Mouse (Mus musculus) lung, postnatal 0 days (tissue): ENCODE measurements around the gene Cyp26a1. TPM values are rescaled to one million over a fixed set of nuclear protein-coding genes. Genes with fewer than 3 reads are reported as not detected.
A peak's percentile ranks its signal among the peaks of the same experiment; 100 is the strongest.

Experiments used
- ATAC-seq: fragments of 200-750 bp; cut with Nextera tagmentation; 2 replicates; pipeline ENCODE4 v1.8.0; 2017; ENCODE audit warnings: moderate library complexity
- DNase-seq: peaks from one replicate; pipeline ENCODE4 v3.0.0-alpha.2; 2016; ENCODE audit warnings: low spot score
- H3K27ac ChIP-seq: fragments of 300-500 bp; sonication (generic); 2 replicates; pipeline ENCODE4 v1.5.1; 2014; ENCODE audit warnings: antibody characterized with exemption, mild to moderate bottlenecking, low read length, mixed read lengths
- H3K27me3 ChIP-seq: fragments of 300-500 bp; sonication (generic); replicated peaks from 2 replicates; pipeline ENCODE4 v1.6.1; 2014; ENCODE audit warnings: low read length, mixed read lengths; ENCODE audit not compliant: insufficient read depth
- H3K36me3 ChIP-seq: fragments of 300-500 bp; sonication (generic); 2 replicates; pipeline ENCODE4 v1.6.1; 2014; ENCODE audit warnings: low read length, mixed read lengths; ENCODE audit not compliant: insufficient read depth
- H3K4me1 ChIP-seq: fragments of 300-500 bp; sonication (generic); 2 replicates; pipeline ENCODE4 v1.6.1; 2014; ENCODE audit warnings: antibody characterized with exemption, low read depth, low read length, mixed read lengths; ENCODE audit not compliant: insufficient read depth
- H3K4me2 ChIP-seq: fragments of 300-500 bp; sonication (generic); replicated peaks from 2 replicates; pipeline ENCODE4 v1.6.1; 2014; ENCODE audit warnings: low read depth, mild to moderate bottlenecking, low read length, moderate library complexity, mixed read lengths
- H3K4me3 ChIP-seq: fragments of 300-500 bp; sonication (generic); 2 replicates; pipeline ENCODE4 v1.5.1; 2014; ENCODE audit warnings: low read depth, low read length
- H3K9ac ChIP-seq: fragments of 300-500 bp; sonication (generic); replicated peaks from 2 replicates; pipeline ENCODE4 v1.6.1; 2014; ENCODE audit warnings: low read depth, mild to moderate bottlenecking
- H3K9me3 ChIP-seq: fragments of 300-500 bp; sonication (generic); 2 replicates; pipeline ENCODE4 v1.6.1; 2016; ENCODE audit warnings: low read length, mixed read lengths
- CTCF ChIP-seq: IDR thresholded peaks from 2 replicates; pipeline ENCODE4 v1.5.1; 2016; ENCODE audit warnings: antibody characterized with exemption, mild to moderate bottlenecking
- EP300 ChIP-seq: IDR thresholded peaks from 2 replicates; pipeline ENCODE4 v1.6.1; 2016; ENCODE audit warnings: antibody characterized with exemption, mild to moderate bottlenecking, control low read depth
- WGBS: fragments of 180-500 bp; shearing (Covaris S2); extraction: QIAGEN DNeasy Blood & Tissue Kit; methylation state at CpG from one replicate; pipeline ENCODE4 v1.1.7; 2014; 5-methylcytosine and 5-hydroxymethylcytosine counted together
- polyA plus RNA-seq: library from polyadenylated mRNA; unstranded; fragments of >200 nt; fragmentation: Nextera tagmentation; extraction: Ambion mirVana; gene quantifications from 2 replicates; pipeline ENCODE4 v1.2.1, GENCODE M21; 2015

Cyp26a1 gene
- polyA plus RNA-seq, 1 experiment from 2014 or later = 0.14 TPM

DNA sequence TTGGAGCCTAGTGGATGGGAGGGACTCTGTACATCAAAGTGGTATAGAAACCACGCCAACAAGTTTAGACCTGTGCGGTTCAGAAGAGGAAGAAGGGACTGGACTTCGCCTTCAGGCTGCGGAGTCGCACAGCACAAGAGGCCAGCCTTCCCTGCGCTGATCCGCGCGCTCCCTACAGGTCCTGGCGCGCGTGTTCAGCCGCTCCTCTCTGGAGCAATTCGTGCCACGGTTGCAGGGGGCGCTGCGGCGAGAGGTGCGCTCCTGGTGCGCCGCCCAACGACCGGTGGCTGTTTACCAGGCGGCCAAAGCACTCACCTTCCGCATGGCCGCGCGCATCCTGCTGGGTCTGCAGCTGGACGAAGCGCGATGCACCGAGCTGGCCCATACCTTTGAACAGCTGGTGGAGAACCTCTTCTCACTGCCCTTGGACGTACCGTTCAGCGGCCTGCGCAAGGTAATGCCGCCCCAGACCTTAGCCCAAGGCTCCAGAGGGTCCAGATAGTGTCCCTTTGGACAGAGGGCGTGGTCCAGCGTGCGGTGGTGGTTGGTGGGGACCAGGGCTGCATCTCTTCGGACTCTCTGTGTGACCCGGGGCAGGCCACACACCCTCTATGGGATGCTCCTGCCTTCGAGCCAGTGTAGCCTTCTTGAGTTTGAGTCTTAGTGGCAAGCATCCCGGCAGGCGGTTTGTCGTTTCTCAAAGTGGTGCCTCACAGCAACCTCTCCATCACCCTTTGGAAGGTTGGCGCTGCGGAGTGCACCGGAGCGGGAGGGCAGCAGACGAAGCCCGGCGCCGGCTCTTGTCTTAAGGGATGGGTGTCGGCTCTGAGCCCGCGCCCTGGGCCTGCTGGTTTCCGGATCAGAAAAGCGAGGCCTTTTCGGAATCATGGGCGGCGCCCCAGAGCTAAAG lies 10.4 kb upstream of the Cyp26a1 start:
- ATAC-seq (no peak), DNase-seq (peak; percentile 19)
- H3K27ac ChIP-seq = no peak overlapping the region
- peaks cover 77% of the 10 kb centered on the region for H3K27me3 ChIP-seq
- no peak overlapping the region for H3K9ac ChIP-seq
- H3K4me2 ChIP-seq = no peak overlapping the region
- 9% methylated on average over 62 of the region's 62 CpGs for WGBS
- TF ChIP-seq CTCF = peak; percentile 59
- TF ChIP-seq EP300 = no peak
- H3K4me1 ChIP-seq = no peaks in the 10 kb centered on the region
- no peaks in the 10 kb centered on the region for H3K9me3 ChIP-seq
- H3K4me3 ChIP-seq = no peak overlapping the region
- H3K36me3 ChIP-seq = no peaks in the 10 kb centered on the region

DNA sequence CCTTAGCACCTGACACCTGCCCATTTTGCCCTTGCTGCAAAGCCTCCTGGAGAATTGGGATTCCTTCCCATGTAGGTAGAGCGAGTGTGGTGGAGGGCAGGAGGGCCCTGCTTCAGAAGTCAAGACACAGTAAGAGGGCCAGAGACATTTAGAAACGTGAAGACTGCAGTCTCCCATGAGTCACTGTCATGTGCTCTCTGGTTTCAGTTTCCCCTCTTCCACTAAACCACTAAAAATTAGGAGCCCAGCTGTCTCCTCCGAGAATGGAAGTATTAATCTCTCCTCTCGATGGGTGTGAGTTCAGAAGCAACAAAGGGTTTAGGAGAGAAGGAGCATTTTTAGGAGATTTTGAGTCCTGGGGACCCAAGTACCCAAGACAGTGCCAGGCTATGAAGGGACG lies 8.1 kb upstream of the Cyp26a1 start:
- TF ChIP-seq EP300 (no peak), CTCF (no peak)
- Histone ChIP-seq H3K4me2 (no peak overlapping the region), H3K36me3 (no peaks in the 10 kb centered on the region), H3K9me3 (no peaks in the 10 kb centered on the region), H3K4me3 (no peak overlapping the region), H3K9ac (no peak overlapping the region), H3K4me1 (0 out of 2 replicates have a peak, but pooled peaks cover 5% of the 10 kb centered on the region), H3K27ac (no peak overlapping the region), H3K27me3 (peaks cover 94% of the 10 kb centered on the region)
- DNase-seq (no peak), ATAC-seq (no peak)
- 49% methylated on average over 5 of the region's 5 CpGs for WGBS

- H3K36me3 ChIP-seq = no peaks in the 10 kb centered on the region
- no peak overlapping the region for H3K27ac ChIP-seq
- DNase-seq (peak; percentile 30), ATAC-seq (peak; percentile 28; the same call in 1 of the 2 replicates)
- H3K4me2 ChIP-seq = no peak overlapping the region
- H3K9ac ChIP-seq = no peak overlapping the region
- 0 out of 2 replicates have a peak, but pooled peaks cover 5% of the 10 kb centered on the region for H3K4me1 ChIP-seq
- no peaks in the 10 kb centered on the region for H3K9me3 ChIP-seq
- H3K27me3 ChIP-seq = peaks cover 91% of the 10 kb centered on the region
- TF ChIP-seq EP300 (no peak), CTCF (peak; percentile 61)
- WGBS = 7% methylated on average over 29 of the region's 29 CpGs
- no peak overlapping the region for H3K4me3 ChIP-seq
These were observed 6.9 kb upstream of the Cyp26a1 start for GRCm38 (mm10) chr19:37690716-37691115.

DNA sequence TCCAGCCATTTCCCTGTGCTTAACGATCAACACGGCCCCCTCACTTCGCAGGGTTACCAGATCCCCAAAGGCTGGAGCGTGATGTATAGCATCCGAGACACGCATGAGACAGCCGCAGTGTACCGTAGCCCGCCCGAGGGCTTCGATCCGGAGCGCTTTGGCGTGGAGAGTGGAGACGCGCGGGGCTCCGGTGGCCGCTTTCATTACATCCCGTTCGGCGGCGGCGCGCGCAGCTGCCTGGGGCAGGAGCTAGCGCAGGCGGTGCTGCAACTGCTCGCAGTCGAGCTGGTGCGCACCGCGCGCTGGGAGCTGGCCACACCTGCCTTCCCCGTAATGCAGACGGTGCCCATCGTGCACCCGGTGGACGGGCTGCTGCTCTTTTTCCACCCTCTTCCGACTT lies 4.7 kb upstream of the Cyp26a1 start:
- no peak overlapping the region for H3K27ac ChIP-seq
- 0 out of 2 replicates have a peak, but pooled peaks cover 5% of the 10 kb centered on the region for H3K4me1 ChIP-seq
- 1% methylated on average over 39 of the region's 40 CpGs for WGBS
- H3K9ac ChIP-seq = no peak overlapping the region
- no peaks in the 10 kb centered on the region for H3K36me3 ChIP-seq
- no peaks in the 10 kb centered on the region for H3K9me3 ChIP-seq
- H3K27me3 ChIP-seq = peaks cover 90% of the 10 kb centered on the region
- H3K4me2 ChIP-seq = peak overlapping the region; percentile 42
- ATAC-seq (no peak), DNase-seq (peak; percentile 27)
- no peak for TF ChIP-seq EP300
- H3K4me3 ChIP-seq = peak overlapping the region; percentile 27

DNA sequence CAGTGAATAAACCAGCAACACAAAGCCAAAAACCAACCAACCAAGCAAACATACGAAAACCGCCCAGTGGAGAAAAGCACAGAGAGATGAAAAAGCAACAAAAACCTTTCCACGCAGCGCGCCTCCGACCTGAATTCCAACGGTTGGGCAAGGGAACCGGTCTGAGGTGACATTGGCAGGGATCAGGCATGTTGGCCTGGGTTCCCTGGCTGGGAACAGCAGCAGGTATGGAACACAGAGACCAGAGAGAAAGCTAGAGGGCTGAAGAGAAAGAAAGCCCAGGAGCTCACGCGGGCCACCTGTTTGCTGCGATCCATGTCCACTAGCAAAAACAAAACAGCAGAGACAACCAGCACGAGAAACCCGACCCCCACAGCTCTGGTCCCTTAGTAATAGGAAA lies 2.5 kb upstream of the Cyp26a1 start:
- WGBS = 43% methylated on average over 13 of the region's 13 CpGs
- H3K4me1 ChIP-seq = peaks cover 5% of the 10 kb centered on the region; the same call in 1 of the 2 replicates
- no peak overlapping the region for H3K27ac ChIP-seq
- no peak overlapping the region for H3K9ac ChIP-seq
- ATAC-seq (no peak), DNase-seq (no peak)
- H3K9me3 ChIP-seq = no peaks in the 10 kb centered on the region
- TF ChIP-seq EP300 = no peak
- TF ChIP-seq CTCF = no peak
- no peaks in the 10 kb centered on the region for H3K36me3 ChIP-seq
- H3K4me3 ChIP-seq = no peak overlapping the region
- no peak overlapping the region for H3K4me2 ChIP-seq
- peaks cover 93% of the 10 kb centered on the region for H3K27me3 ChIP-seq

GRCm38 (mm10) chr19:37695762-37696602 lies 1.6 kb upstream of the Cyp26a1 start:
- Histone ChIP-seq H3K9me3 (no peaks in the 10 kb centered on the region), H3K4me2 (peak overlapping the region; percentile 14; the same call in 1 of the 2 replicates), H3K4me3 (peak overlapping the region; percentile 15; the same call in 1 of the 2 replicates), H3K27ac (no peak overlapping the region), H3K9ac (no peak overlapping the region), H3K36me3 (no peaks in the 10 kb centered on the region), H3K4me1 (peaks cover 5% of the 10 kb centered on the region; the same call in 1 of the 2 replicates), H3K27me3 (peaks cover 93% of the 10 kb centered on the region)
- no peak for DNase-seq
- 3% methylated on average over 42 of the region's 42 CpGs for WGBS
- TF ChIP-seq EP300 (no peak), CTCF (no peak)
- ATAC-seq = no peak
